Mouse (Mus musculus) testis, adult 2 months (tissue): Measurements from ENCODE around the gene Alk.

ENCODE experiments used
- CTCF ChIP-seq: fragments of 200-500 bp; IDR thresholded peaks from 2 replicates; pipeline ENCODE4 v1.5.1; 2012; ENCODE audit warnings: low read depth, mild to moderate bottlenecking, inconsistent platforms, low read length, moderate library complexity; ENCODE audit not compliant: control insufficient read depth, insufficient read depth, insufficient replicate concordance
- POLR2A ChIP-seq: fragments of 200-500 bp; IDR thresholded peaks from 2 replicates; pipeline ENCODE4 v1.6.1; 2012; ENCODE audit warnings: low read depth, mild to moderate bottlenecking, inconsistent platforms, low read length, moderate library complexity; ENCODE audit not compliant: control insufficient read depth

DNA sequence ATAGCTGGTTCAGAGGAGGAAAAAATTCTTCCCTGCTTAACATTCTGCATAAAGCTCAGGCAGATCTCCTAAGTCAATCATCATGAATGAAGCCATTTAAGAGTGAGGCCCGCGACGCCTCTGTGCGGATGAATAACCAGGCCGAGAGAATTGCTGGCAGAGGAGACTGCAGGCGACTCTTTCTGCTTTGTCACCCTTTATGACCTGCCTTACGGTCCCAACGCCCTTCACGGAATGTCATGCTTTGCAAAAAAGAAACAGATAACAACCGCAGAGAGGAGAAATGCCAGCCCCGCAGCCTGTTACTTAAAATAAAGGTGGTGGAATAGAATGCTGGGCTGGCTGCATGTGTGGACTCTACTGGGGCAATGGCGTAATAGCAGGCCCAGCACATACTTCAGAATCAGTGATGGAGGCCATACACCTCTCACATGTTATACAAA lies 517.1 kb downstream of the Alk start:
- TF ChIP-seq CTCF (no peak), POLR2A (no peak)
